Mouse (Mus musculus) embryonic facial prominence, embryonic 11.5 days (tissue): ENCODE measurements around the gene Ube2r2. TPM values are rescaled to one million over a fixed set of nuclear protein-coding genes. Genes with fewer than 3 reads are reported as not detected.

ENCODE experiments used
- ATAC-seq: fragments of 200-750 bp; cut with Nextera tagmentation; replicated peaks from 2 replicates; pipeline ENCODE4 v1.8.0; 2017; ENCODE audit warnings: low read depth; ENCODE audit not compliant: insufficient number of reproducible peaks, low FRiP score, low TSS enrichment
- DNase-seq: peaks from one replicate; pipeline ENCODE4 v3.0.0-alpha.2; 2015; ENCODE audit warnings: low spot score
- H3K27ac ChIP-seq: fragments of 300-500 bp; sonication (generic); replicated peaks from 2 replicates; pipeline ENCODE4 v1.5.1; 2014; ENCODE audit warnings: mild to moderate bottlenecking, low read depth, low read length, control low read depth
- H3K27me3 ChIP-seq: fragments of 300-500 bp; sonication (generic); 2 replicates; pipeline ENCODE4 v1.6.1; 2014; ENCODE audit warnings: mild to moderate bottlenecking, low read length, moderate library complexity, mixed read lengths; ENCODE audit not compliant: control insufficient read depth, insufficient read depth
- H3K36me3 ChIP-seq: fragments of 300-500 bp; sonication (generic); replicated peaks from 2 replicates; pipeline ENCODE4 v1.6.1; 2014; ENCODE audit warnings: low read depth, mild to moderate bottlenecking, low read length, moderate library complexity, mixed read lengths; ENCODE audit not compliant: control insufficient read depth, insufficient read depth
- H3K4me1 ChIP-seq: fragments of 300-500 bp; sonication (generic); 2 replicates; pipeline ENCODE4 v1.6.1; 2014; ENCODE audit warnings: low read length, mixed read lengths; ENCODE audit not compliant: control insufficient read depth, insufficient read depth
- H3K4me2 ChIP-seq: fragments of 300-500 bp; sonication (generic); 2 replicates; pipeline ENCODE4 v1.6.1; 2014; ENCODE audit warnings: low read depth, mild to moderate bottlenecking, control low read depth, low read length, moderate library complexity
- H3K4me3 ChIP-seq: fragments of 300-500 bp; sonication (generic); 2 replicates; pipeline ENCODE4 v1.5.1; 2014; ENCODE audit warnings: low read depth, low read length, control low read depth
- H3K9ac ChIP-seq: fragments of 300-500 bp; sonication (generic); replicated peaks from 2 replicates; pipeline ENCODE4 v1.6.1; 2014; ENCODE audit warnings: mild to moderate bottlenecking, control low read depth, low read length
- H3K9me3 ChIP-seq: fragments of 300-500 bp; sonication (generic); replicated peaks from 2 replicates; pipeline ENCODE4 v1.6.1; 2016; ENCODE audit warnings: mild to moderate bottlenecking, low read length, inconsistent platforms, mixed read lengths; ENCODE audit not compliant: control insufficient read depth
- WGBS: fragments of 180-500 bp; shearing (Covaris S2); extraction: QIAGEN DNeasy Blood & Tissue Kit; methylation state at CpG from one replicate; pipeline ENCODE4 v1.1.7; 2014; 5-methylcytosine and 5-hydroxymethylcytosine counted together
- polyA plus RNA-seq: library from polyadenylated mRNA; unstranded; fragments of >200 nt; fragmentation: Nextera tagmentation; extraction: Ambion mirVana; gene quantifications from 2 replicates; pipeline ENCODE4 v1.2.1, GENCODE M21; 2014

Gene Ube2r2
- polyA plus RNA-seq, 1 experiment from 2014 or later: 110 TPM

GRCm38 (mm10) chr4:41240916-41241315, 105.4 kb downstream of the Ube2r2 start:
- DNase-seq: no peak
- Histone ChIP-seq H3K27ac (no peak overlapping the region), H3K36me3 (peaks cover 8% of the 10 kb centered on the region; the same call in 1 of the 2 replicates), H3K4me2 (no peak overlapping the region), H3K4me1 (no peaks in the 10 kb centered on the region), H3K9me3 (no peaks in the 10 kb centered on the region), H3K4me3 (no peak overlapping the region), H3K27me3 (no peaks in the 10 kb centered on the region), H3K9ac (no peak overlapping the region)
- ATAC-seq: no peak
- WGBS: 82% methylated on average over 3 of the region's 3 CpGs

Other genes starting within 250 kb of the Ube2r2 start
- gene Spink4, start 215.7 kb upstream of the Ube2r2 start, polyA plus RNA-seq: not detected in 2 replicates
- 271 and 295 TPM in 2 replicates for gene Bag1, start 187.4 kb upstream of the Ube2r2 start, polyA plus RNA-seq
- gene Chmp5, start 187.3 kb upstream of the Ube2r2 start, polyA plus RNA-seq: 122 and 142 TPM in 2 replicates
- 93.7 and 97.1 TPM in 2 replicates for gene Nfx1, start 164.8 kb upstream of the Ube2r2 start, polyA plus RNA-seq
- gene Aqp7, start 87.6 kb upstream of the Ube2r2 start, polyA plus RNA-seq: not detected in 2 replicates
- 1.0 and 1.4 TPM in 2 replicates for gene Aqp3, start 37.6 kb upstream of the Ube2r2 start, polyA plus RNA-seq
- gene Nol6, start 11.3 kb upstream of the Ube2r2 start, polyA plus RNA-seq: 18.6 and 20.7 TPM in 2 replicates
- 67.3 and 69.6 TPM in 2 replicates for gene Ubap2, start 139.4 kb downstream of the Ube2r2 start, polyA plus RNA-seq
- gene Dcaf12, start 179.1 kb downstream of the Ube2r2 start, polyA plus RNA-seq: 48.3 and 51.3 TPM in 2 replicates
- gene Ubap1, start 213.3 kb downstream of the Ube2r2 start, polyA plus RNA-seq: 69.2 and 80.3 TPM in 2 replicates